Mouse (Mus musculus): ENCODE data around the gene Lbr. TPM values are rescaled to one million over a fixed set of nuclear protein-coding genes. Genes with fewer than 3 reads are reported as not detected.

Lbr gene
- total and polyA plus RNA-seq, 2 experiments from 2014 or later: 20.3 to 22.1 TPM

- H3K4me2 ChIP-seq (ENCODE audit: low read depth, low read length, poor library complexity, severe bottlenecking): no peak overlapping the region
- no peaks in the 10 kb centered on the region for H3K36me3 ChIP-seq (ENCODE audit: insufficient read depth, low read length)
- H3K27ac ChIP-seq (ENCODE audit: low read depth, low read length): no peak overlapping the region
- ATAC-seq (ENCODE audit: low FRiP score) (no peak), DNase-seq (ENCODE audit: low spot score) (no peak)
- no peaks in the 10 kb centered on the region for H3K27me3 ChIP-seq (ENCODE audit: insufficient read depth, low read length)
- H3K4me3 ChIP-seq (ENCODE audit: low read depth, low read length): no peak overlapping the region
- H3K9ac ChIP-seq (replicated peaks; ENCODE audit: low read length, poor library complexity, severe bottlenecking): no peak overlapping the region
- H3K4me1 ChIP-seq (ENCODE audit: insufficient read depth, low read length): no peaks in the 10 kb centered on the region
- no peak for TF ChIP-seq CTCF (IDR thresholded peaks at IDR 0.05)
- 80% methylated on average over 2 of the region's 2 CpGs for WGBS
- H3K9me3 ChIP-seq (ENCODE audit: low read length): no peaks in the 10 kb centered on the region
These were observed 13.5 kb upstream of the Lbr start for GRCm38 (mm10) chr1:181856329-181856728.

- Histone ChIP-seq H3K9me3 (ENCODE audit: low read length) (no peaks in the 10 kb centered on the region), H3K4me2 (ENCODE audit: low read depth, low read length, poor library complexity, severe bottlenecking) (no peak overlapping the region), H3K27ac (ENCODE audit: low read depth, low read length) (no peak overlapping the region), H3K27me3 (ENCODE audit: insufficient read depth, low read length) (no peaks in the 10 kb centered on the region), H3K4me1 (ENCODE audit: insufficient read depth, low read length) (no peaks in the 10 kb centered on the region), H3K9ac (replicated peaks; ENCODE audit: low read length, poor library complexity, severe bottlenecking) (no peak overlapping the region), H3K4me3 (ENCODE audit: low read depth, low read length) (no peak overlapping the region), H3K36me3 (ENCODE audit: insufficient read depth, low read length) (no peaks in the 10 kb centered on the region)
- ATAC-seq (ENCODE audit: low FRiP score) (no peak), DNase-seq (ENCODE audit: low spot score) (no peak)
- 94% methylated on average over 2 of the region's 2 CpGs for WGBS
- TF ChIP-seq CTCF (IDR thresholded peaks at IDR 0.05): no peak
These were observed 12.0 kb upstream of the Lbr start for GRCm38 (mm10) chr1:181854829-181855228.

DNA sequence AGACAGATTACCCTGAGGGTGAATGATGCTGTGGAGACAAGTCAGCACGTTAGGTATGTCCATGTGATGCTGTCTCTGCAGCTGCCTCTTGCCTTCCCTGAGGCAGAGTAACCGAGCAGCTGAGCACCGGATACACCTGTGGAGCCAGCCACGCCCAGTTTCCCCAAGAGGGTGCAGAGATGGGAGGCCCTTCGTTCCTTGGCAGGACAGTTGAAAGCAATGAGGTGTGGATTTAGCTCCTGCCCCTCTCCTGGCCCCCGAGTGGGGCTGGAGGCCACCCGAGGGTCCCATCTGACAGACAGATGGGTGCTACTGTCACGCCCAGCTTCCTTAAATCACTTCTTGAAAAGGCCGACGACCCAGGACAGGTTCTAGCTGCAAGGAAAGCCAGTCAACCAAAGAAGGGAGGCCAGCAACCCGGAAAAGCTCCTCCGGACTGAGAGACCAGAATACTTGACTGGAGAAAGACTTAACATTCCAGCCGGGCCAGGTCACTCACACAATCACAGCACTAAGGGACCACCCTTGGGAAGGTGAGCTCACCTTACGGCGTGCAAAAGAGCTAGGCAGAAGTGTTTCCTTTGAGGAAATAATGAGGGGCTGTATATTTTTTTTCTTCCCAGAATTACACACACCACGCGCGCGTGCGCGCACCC, 10.4 kb upstream of the Lbr start:
- Histone ChIP-seq H3K4me1 (ENCODE audit: insufficient read depth, low read length) (no peaks in the 10 kb centered on the region), H3K4me2 (ENCODE audit: low read depth, low read length, poor library complexity, severe bottlenecking) (peak overlapping the region; percentile 23), H3K36me3 (ENCODE audit: insufficient read depth, low read length) (no peaks in the 10 kb centered on the region), H3K27ac (ENCODE audit: low read depth, low read length) (no peak overlapping the region), H3K27me3 (ENCODE audit: insufficient read depth, low read length) (no peaks in the 10 kb centered on the region), H3K9me3 (ENCODE audit: low read length) (no peaks in the 10 kb centered on the region), H3K4me3 (ENCODE audit: low read depth, low read length) (peak overlapping the region; percentile 0; the same call in 1 of the 2 replicates), H3K9ac (replicated peaks; ENCODE audit: low read length, poor library complexity, severe bottlenecking) (no peak overlapping the region)
- 15% methylated on average over 15 of the region's 21 CpGs for WGBS
- TF ChIP-seq CTCF (IDR thresholded peaks at IDR 0.05): no peak
- DNase-seq (ENCODE audit: low spot score) (no peak), ATAC-seq (ENCODE audit: low FRiP score) (no peak)

DNA sequence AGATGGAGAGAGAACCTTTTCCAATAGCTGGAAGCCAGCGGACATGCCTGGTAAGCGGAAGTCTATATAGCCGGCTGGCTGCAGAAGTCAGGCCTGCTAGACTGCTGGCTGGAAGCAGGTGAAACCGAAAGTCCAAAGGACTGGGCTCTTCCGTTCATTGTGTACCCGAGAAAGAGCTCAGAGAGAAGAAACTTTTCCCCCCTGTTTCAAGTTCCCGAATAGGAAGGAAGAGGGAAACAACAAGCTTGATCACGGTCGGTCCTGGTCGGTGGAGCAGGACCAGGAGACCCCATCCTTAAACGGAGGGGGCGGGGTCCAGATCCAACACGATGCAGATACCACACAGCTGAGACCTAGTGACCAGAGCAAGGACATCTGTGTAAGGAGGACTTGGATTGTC, 9.6 kb upstream of the Lbr start:
- no peak for TF ChIP-seq CTCF (IDR thresholded peaks at IDR 0.05)
- ATAC-seq (ENCODE audit: low FRiP score): no peak
- 53% methylated on average over 13 of the region's 13 CpGs for WGBS

GRCm38 (mm10) chr1:181851521-181852310, 8.9 kb upstream of the Lbr start:
- no peak overlapping the region for H3K27ac ChIP-seq (ENCODE audit: low read depth, low read length)
- no peak overlapping the region for H3K4me2 ChIP-seq (ENCODE audit: low read depth, low read length, poor library complexity, severe bottlenecking)
- H3K27me3 ChIP-seq (ENCODE audit: insufficient read depth, low read length): no peaks in the 10 kb centered on the region
- H3K4me3 ChIP-seq (ENCODE audit: low read depth, low read length): no peak overlapping the region
- TF ChIP-seq CTCF (IDR thresholded peaks at IDR 0.05): no peak
- H3K9ac ChIP-seq (replicated peaks; ENCODE audit: low read length, poor library complexity, severe bottlenecking): no peak overlapping the region
- ATAC-seq (ENCODE audit: low FRiP score) (no peak), DNase-seq (ENCODE audit: low spot score) (peak; percentile 73)
- no peaks in the 10 kb centered on the region for H3K36me3 ChIP-seq (ENCODE audit: insufficient read depth, low read length)
- 83% methylated on average over 12 of the region's 12 CpGs for WGBS
- no peaks in the 10 kb centered on the region for H3K4me1 ChIP-seq (ENCODE audit: insufficient read depth, low read length)
- no peaks in the 10 kb centered on the region for H3K9me3 ChIP-seq (ENCODE audit: low read length)

More for the DNA sequence above, 9.6 kb upstream of the Lbr start:
- no peak overlapping the region for H3K4me3 ChIP-seq (ENCODE audit: low read depth, low read length)
- no peak overlapping the region for H3K4me2 ChIP-seq (ENCODE audit: low read depth, low read length, poor library complexity, severe bottlenecking)
- no peaks in the 10 kb centered on the region for H3K36me3 ChIP-seq (ENCODE audit: insufficient read depth, low read length)
- no peak for DNase-seq (ENCODE audit: low spot score)
- H3K4me1 ChIP-seq (ENCODE audit: insufficient read depth, low read length): no peaks in the 10 kb centered on the region
- no peaks in the 10 kb centered on the region for H3K27me3 ChIP-seq (ENCODE audit: insufficient read depth, low read length)
- H3K9me3 ChIP-seq (ENCODE audit: low read length): no peaks in the 10 kb centered on the region
- H3K27ac ChIP-seq (ENCODE audit: low read depth, low read length): no peak overlapping the region
- H3K9ac ChIP-seq (replicated peaks; ENCODE audit: low read length, poor library complexity, severe bottlenecking): no peak overlapping the region

GRCm38 (mm10) chr1:181850441-181850840, 7.6 kb upstream of the Lbr start:
- H3K27me3 ChIP-seq (ENCODE audit: insufficient read depth, low read length): no peaks in the 10 kb centered on the region
- TF ChIP-seq CTCF (IDR thresholded peaks at IDR 0.05): no peak
- ATAC-seq (ENCODE audit: low FRiP score): no peak
- H3K4me1 ChIP-seq (ENCODE audit: insufficient read depth, low read length): no peaks in the 10 kb centered on the region
- peak; percentile 50 for DNase-seq (ENCODE audit: low spot score)
- no peak overlapping the region for H3K9ac ChIP-seq (replicated peaks; ENCODE audit: low read length, poor library complexity, severe bottlenecking)
- no peaks in the 10 kb centered on the region for H3K36me3 ChIP-seq (ENCODE audit: insufficient read depth, low read length)
- H3K4me2 ChIP-seq (ENCODE audit: low read depth, low read length, poor library complexity, severe bottlenecking): no peak overlapping the region
- no peak overlapping the region for H3K27ac ChIP-seq (ENCODE audit: low read depth, low read length)
- no peak overlapping the region for H3K4me3 ChIP-seq (ENCODE audit: low read depth, low read length)
- H3K9me3 ChIP-seq (ENCODE audit: low read length): no peaks in the 10 kb centered on the region
- 87% methylated on average over 4 of the region's 4 CpGs for WGBS
